Mouse (Mus musculus): Measurements from ENCODE around the gene Upp2.

- TF ChIP-seq POLR2A (IDR thresholded peaks at IDR 0.05; ENCODE audit: borderline replicate concordance, low read depth, low read length) (no peak), CTCF (IDR thresholded peaks at IDR 0.05; ENCODE audit: low read depth, low read length) (peak; percentile 52)
These were observed 132.8 kb downstream of the Upp2 start for GRCm38 (mm10) chr2:58699931-58700330.

Measured in bone marrow macrophage, adult 2 months (primary cell).